In genomic region chr4:100495176-100495575, GRCm38 (mm10) we compare ENCODE assay signal across 43 mouse cellular contexts. TPM values are rescaled to one million over a fixed set of nuclear protein-coding genes. Genes with fewer than 3 reads are reported as not detected.
"Had no signal": no experiment of that assay in that cellular context is flagged by ENCODE, and none has a peak within 500 bp of the region (broad histone marks: within the 10 kb centered on the region; RNA-seq: fewer than 3 reads in every experiment).

No protein-coding gene starts in this region.

- H3K4me1 ChIP-seq: heart, embryonic 10.5 days; heart, embryonic 12.5 days; heart, embryonic 13.5 days; heart, embryonic 15.5 days; hindbrain, embryonic 10.5 days; hindbrain, embryonic 12.5 days; hindbrain, embryonic 13.5 days; hindbrain, embryonic 15.5 days; intestine, embryonic 15.5 days; kidney, embryonic 15.5 days had no signal

- H3K27me3 ChIP-seq: heart, embryonic 12.5 days; heart, embryonic 13.5 days; heart, embryonic 15.5 days; hindbrain, embryonic 12.5 days; hindbrain, embryonic 13.5 days; hindbrain, embryonic 15.5 days; intestine, embryonic 15.5 days; kidney, embryonic 15.5 days had no signal

- H3K27ac ChIP-seq: heart, adult 2 months; heart, embryonic 10.5 days; heart, embryonic 13.5 days; heart, embryonic 15.5 days; hindbrain, embryonic 10.5 days; hindbrain, embryonic 12.5 days; hindbrain, embryonic 13.5 days; hindbrain, embryonic 14.5 days; hindbrain, embryonic 15.5 days; hindbrain, postnatal 0 days; intestine, embryonic 15.5 days; kidney, embryonic 15.5 days; kidney, postnatal 0 days; layer of hippocampus, adult 2 months had no signal

- H3K9me3 ChIP-seq: heart, embryonic 10.5 days; heart, embryonic 12.5 days; heart, embryonic 13.5 days; heart, embryonic 15.5 days; hindbrain, embryonic 10.5 days; hindbrain, embryonic 12.5 days; hindbrain, embryonic 13.5 days; hindbrain, embryonic 15.5 days; intestine, embryonic 15.5 days; kidney, embryonic 15.5 days had no signal

- H3K9ac ChIP-seq: heart, embryonic 12.5 days; heart, embryonic 13.5 days; heart, embryonic 15.5 days; hindbrain, embryonic 12.5 days; hindbrain, embryonic 13.5 days; hindbrain, embryonic 14.5 days; hindbrain, embryonic 15.5 days; intestine, embryonic 15.5 days; kidney, embryonic 15.5 days had no signal

- H3K36me3 ChIP-seq: heart, embryonic 10.5 days; heart, embryonic 12.5 days; heart, embryonic 13.5 days; heart, embryonic 15.5 days; hindbrain, embryonic 10.5 days; hindbrain, embryonic 12.5 days; hindbrain, embryonic 13.5 days; hindbrain, embryonic 15.5 days; intestine, embryonic 15.5 days; kidney, embryonic 15.5 days had no signal

- H3K4me3 ChIP-seq: heart, adult 2 months; heart, embryonic 10.5 days; heart, embryonic 12.5 days; heart, embryonic 13.5 days; heart, embryonic 15.5 days; hindbrain, embryonic 10.5 days; hindbrain, embryonic 12.5 days; hindbrain, embryonic 13.5 days; hindbrain, embryonic 15.5 days; intestine, embryonic 15.5 days; kidney, embryonic 15.5 days; layer of hippocampus, adult 2 months had no signal

- H3K4me2 ChIP-seq: heart, embryonic 11.5 days; heart, embryonic 12.5 days; heart, embryonic 13.5 days; heart, embryonic 15.5 days; hindbrain, embryonic 12.5 days; hindbrain, embryonic 13.5 days; hindbrain, embryonic 14.5 days; hindbrain, embryonic 15.5 days; intestine, embryonic 15.5 days; kidney, embryonic 15.5 days had no signal

- DNase-seq: heart, adult 2 months; heart, postnatal 10 days; heart, postnatal 14 days; heart, postnatal 36 days; heart, postnatal 4 days; kidney, adult 11 months; kidney, adult 18-20 months; kidney, adult 2 months; kidney, adult 8-10 months; kidney, adult 9 months; kidney, postnatal 10 days; kidney, postnatal 14 days; kidney, postnatal 25 days; kidney, postnatal 36 days; kidney, postnatal 4 days; layer of hippocampus, adult 9-11 months; layer of hippocampus, postnatal 36 days had no signal

- ATAC-seq: hindbrain, embryonic 16.5 days; hindbrain, postnatal 0 days; inflammation-experienced regulatory T-cells, adult 6 months; intestine, embryonic 15.5 days; intestine, embryonic 16.5 days; intestine, postnatal 0 days had no signal

RNA-seq across cellular contexts. Expression of gene Ube2u, which starts 16.5 kb away (rescaled TPM):
- total RNA-seq: heart, adult 2 months; heart, postnatal 10 days; heart, postnatal 14 days; heart, postnatal 25 days; heart, postnatal 36 days; hematopoietic stem cell, adult 5-6 weeks; hindbrain, postnatal 0 days; layer of hippocampus, adult 18-20 months; layer of hippocampus, adult 2 months; layer of hippocampus, adult 8-10 months; layer of hippocampus, postnatal 14 days; layer of hippocampus, postnatal 25 days; layer of hippocampus, postnatal 36 days had no signal
- polyA plus RNA-seq: heart, adult 2 months; inflammation-experienced regulatory T-cells, adult 6 months; intestine, embryonic 16.5 days; large intestine, adult 2 months had no signal
